Mouse (Mus musculus) neural tube, embryonic 11.5 days (tissue): Measurements from ENCODE around the gene Tmem267. TPM values are rescaled to one million over a fixed set of nuclear protein-coding genes. Genes with fewer than 3 reads are reported as not detected.
"Not testable (repeated sequence)": the region's sequence is repeated elsewhere in the genome, so short reads cannot be mapped to it uniquely, and the experiment has no call there.

ENCODE experiments used
- ATAC-seq: fragments of 200-750 bp; cut with Nextera tagmentation; 2 replicates; pipeline ENCODE4 v1.8.0; 2017; ENCODE audit warnings: moderate number of reproducible peaks, mild to moderate bottlenecking, moderate TSS enrichment, moderate library complexity; ENCODE audit not compliant: insufficient read depth, low FRiP score, low TSS enrichment
- DNase-seq: peaks from one replicate; pipeline ENCODE4 v3.0.0-alpha.2; 2015; ENCODE audit warnings: low spot score
- H3K27ac ChIP-seq: fragments of 300-500 bp; sonication (generic); 2 replicates; pipeline ENCODE4 v1.5.1; 2014; ENCODE audit warnings: low read depth, mild to moderate bottlenecking, low read length
- H3K27me3 ChIP-seq: fragments of 300-500 bp; sonication (generic); 2 replicates; pipeline ENCODE4 v1.6.1; 2014; ENCODE audit warnings: mild to moderate bottlenecking, low read length, mixed read lengths; ENCODE audit not compliant: control insufficient read depth, insufficient read depth
- H3K36me3 ChIP-seq: fragments of 300-500 bp; sonication (generic); 2 replicates; pipeline ENCODE4 v1.6.1; 2014; ENCODE audit warnings: mild to moderate bottlenecking, low read length, moderate library complexity, mixed read lengths; ENCODE audit not compliant: control insufficient read depth, insufficient read depth
- H3K4me1 ChIP-seq: fragments of 300-500 bp; sonication (generic); 2 replicates; pipeline ENCODE4 v1.6.1; 2014; ENCODE audit warnings: low read length, mixed read lengths; ENCODE audit not compliant: control insufficient read depth, insufficient read depth
- H3K4me2 ChIP-seq: fragments of 300-500 bp; sonication (generic); 2 replicates; pipeline ENCODE4 v1.6.1; 2014; ENCODE audit warnings: low read depth, mild to moderate bottlenecking, moderate library complexity
- H3K4me3 ChIP-seq: fragments of 300-500 bp; sonication (generic); 2 replicates; pipeline ENCODE4 v1.5.1; 2014; ENCODE audit warnings: low read depth, low read length
- H3K9ac ChIP-seq: fragments of 300-500 bp; sonication (generic); 2 replicates; pipeline ENCODE4 v1.6.1; 2014; ENCODE audit warnings: mild to moderate bottlenecking, low read length
- H3K9me3 ChIP-seq: fragments of 300-500 bp; sonication (generic); 2 replicates; pipeline ENCODE4 v1.6.1; 2016; ENCODE audit warnings: low read length; ENCODE audit not compliant: control insufficient read depth
- WGBS: fragments of 180-500 bp; shearing (Covaris S2); extraction: QIAGEN DNeasy Blood & Tissue Kit; methylation state at CpG from one replicate; pipeline ENCODE4 v1.1.7; 2014; 5-methylcytosine and 5-hydroxymethylcytosine counted together
- polyA plus RNA-seq: library from polyadenylated mRNA; unstranded; fragments of >200 nt; fragmentation: Nextera tagmentation; extraction: Ambion mirVana; gene quantifications from 2 replicates; pipeline ENCODE4 v1.2.1, GENCODE M21; 2014

The Tmem267 gene
- polyA plus RNA-seq, 1 experiment from 2014 or later: 1.5 TPM

GRCm38 (mm10) chr13:119477789-119478188 lies 10.1 kb upstream of the Tmem267 start:
- DNase-seq (no peak), ATAC-seq (no peak)
- H3K27ac ChIP-seq: no peak overlapping the region
- no peak overlapping the region for H3K4me3 ChIP-seq
- 89% methylated on average over 2 of the region's 2 CpGs for WGBS
- H3K9ac ChIP-seq: no peak overlapping the region
- no peak overlapping the region for H3K4me2 ChIP-seq
- H3K27me3 ChIP-seq: no peaks in the 10 kb centered on the region
- H3K36me3 ChIP-seq: peaks cover 17% of the 10 kb centered on the region
- H3K9me3 ChIP-seq: no peaks in the 10 kb centered on the region
- H3K4me1 ChIP-seq: no peaks in the 10 kb centered on the region

- H3K4me2 ChIP-seq: no peak overlapping the region
- H3K9me3 ChIP-seq: peaks cover 17% of the 10 kb centered on the region
- no peak overlapping the region for H3K27ac ChIP-seq
- WGBS: 66% methylated on average over 7 of the region's 7 CpGs
- no peaks in the 10 kb centered on the region for H3K4me1 ChIP-seq
- H3K36me3 ChIP-seq: peaks cover 7% of the 10 kb centered on the region
- H3K4me3 ChIP-seq: no peak overlapping the region
- no peak overlapping the region for H3K9ac ChIP-seq
- no peak for DNase-seq
- no peaks in the 10 kb centered on the region for H3K27me3 ChIP-seq
- ATAC-seq: no peak
Measured at GRCm38 (mm10) chr13:119487354-119487753, 485 bp upstream of the Tmem267 start.

- not testable (repeated sequence) for H3K27ac ChIP-seq, H3K27me3 ChIP-seq, H3K9ac ChIP-seq, H3K4me1 ChIP-seq, H3K4me3 ChIP-seq, H3K4me2 ChIP-seq, H3K36me3 ChIP-seq, DNase-seq
- H3K9me3 ChIP-seq: peaks cover 17% of the 10 kb centered on the region
- 0 out of 2 replicates have a peak, but pooled peaks have one; percentile 6 for ATAC-seq
- WGBS: 92% methylated on average over 10 of the region's 10 CpGs
Measured at GRCm38 (mm10) chr13:119492083-119492482, 4.2 kb downstream of the Tmem267 start.

- H3K27ac ChIP-seq, H3K4me3 ChIP-seq, H3K27me3 ChIP-seq, H3K36me3 ChIP-seq, H3K4me2 ChIP-seq, H3K4me1 ChIP-seq, DNase-seq, H3K9ac ChIP-seq: not testable (repeated sequence)
- ATAC-seq: peak; percentile 13; the same call in 1 of the 2 replicates
- 94% methylated on average over 9 of the region's 22 CpGs for WGBS
- peaks cover 12% of the 10 kb centered on the region for H3K9me3 ChIP-seq
Measured at GRCm38 (mm10) chr13:119494938-119495337, 7.1 kb downstream of the Tmem267 start.

GRCm38 (mm10) chr13:119596321-119597211 lies 108.7 kb downstream of the Tmem267 start:
- not testable (repeated sequence) for H3K27me3 ChIP-seq, H3K4me3 ChIP-seq, H3K27ac ChIP-seq, H3K4me1 ChIP-seq, H3K36me3 ChIP-seq, H3K9ac ChIP-seq, H3K4me2 ChIP-seq
- DNase-seq (peak; percentile 80), ATAC-seq (peak; percentile 91)
- WGBS: 71% methylated on average over 14 of the region's 16 CpGs
- peaks cover 16% of the 10 kb centered on the region for H3K9me3 ChIP-seq

GRCm38 (mm10) chr13:119598466-119598865 lies 110.6 kb downstream of the Tmem267 start:
- H3K9ac ChIP-seq, H3K27me3 ChIP-seq, H3K4me1 ChIP-seq, H3K27ac ChIP-seq, H3K4me3 ChIP-seq, ATAC-seq, H3K36me3 ChIP-seq, H3K4me2 ChIP-seq: not testable (repeated sequence)
- peak; percentile 18 for DNase-seq
- peaks cover 16% of the 10 kb centered on the region for H3K9me3 ChIP-seq

GRCm38 (mm10) chr13:119599066-119599465 lies 111.2 kb downstream of the Tmem267 start:
- not testable (repeated sequence) for H3K4me3 ChIP-seq, H3K4me2 ChIP-seq, H3K36me3 ChIP-seq, ATAC-seq, H3K27ac ChIP-seq, H3K4me1 ChIP-seq, DNase-seq, H3K9ac ChIP-seq, H3K27me3 ChIP-seq
- peaks cover 16% of the 10 kb centered on the region for H3K9me3 ChIP-seq
- WGBS: 76% methylated on average over 11 of the region's 12 CpGs

GRCm38 (mm10) chr13:119599498-119599897 lies 111.7 kb downstream of the Tmem267 start:
- H3K4me1 ChIP-seq, H3K4me3 ChIP-seq, DNase-seq, H3K36me3 ChIP-seq, ATAC-seq, H3K4me2 ChIP-seq, H3K27ac ChIP-seq, H3K9ac ChIP-seq, H3K27me3 ChIP-seq: not testable (repeated sequence)
- H3K9me3 ChIP-seq: peaks cover 16% of the 10 kb centered on the region
- 71% methylated on average over 2 of the region's 2 CpGs for WGBS

- H3K9me3 ChIP-seq: peaks cover 16% of the 10 kb centered on the region
- H3K4me3 ChIP-seq, H3K4me1 ChIP-seq, H3K27ac ChIP-seq, ATAC-seq, H3K4me2 ChIP-seq, H3K27me3 ChIP-seq, H3K9ac ChIP-seq, H3K36me3 ChIP-seq: not testable (repeated sequence)
- DNase-seq: peak; percentile 74
Measured at GRCm38 (mm10) chr13:119600166-119600565, 112.3 kb downstream of the Tmem267 start.
